Mouse (Mus musculus) heart, adult 11 months (tissue): ENCODE measurements around the gene Syn3.

Experiments
- DNase-seq: peaks from one replicate; pipeline ENCODE4 v3.0.0; 2022

Gene Syn3

DNA sequence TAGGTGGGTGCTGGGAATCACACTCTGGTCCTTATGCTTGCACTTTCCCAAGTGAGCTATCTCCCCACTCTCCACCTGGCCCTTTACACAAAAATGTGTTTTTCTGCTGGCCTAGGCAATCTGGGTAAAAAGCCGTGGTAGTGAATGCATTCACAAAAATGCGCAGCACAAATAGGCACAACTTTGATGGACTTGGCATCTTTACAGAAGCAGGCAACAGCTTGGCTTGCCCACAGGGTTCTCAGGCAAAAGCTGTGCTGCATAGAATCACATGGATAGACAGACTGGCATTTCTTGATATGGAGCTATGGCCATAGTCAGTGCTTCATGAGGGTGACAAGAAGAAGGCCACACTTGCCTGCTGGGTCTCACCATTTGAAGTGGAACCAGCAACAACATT is 419.9 kb downstream of the Syn3 start:
- DNase-seq, result peak; percentile 60

DNA sequence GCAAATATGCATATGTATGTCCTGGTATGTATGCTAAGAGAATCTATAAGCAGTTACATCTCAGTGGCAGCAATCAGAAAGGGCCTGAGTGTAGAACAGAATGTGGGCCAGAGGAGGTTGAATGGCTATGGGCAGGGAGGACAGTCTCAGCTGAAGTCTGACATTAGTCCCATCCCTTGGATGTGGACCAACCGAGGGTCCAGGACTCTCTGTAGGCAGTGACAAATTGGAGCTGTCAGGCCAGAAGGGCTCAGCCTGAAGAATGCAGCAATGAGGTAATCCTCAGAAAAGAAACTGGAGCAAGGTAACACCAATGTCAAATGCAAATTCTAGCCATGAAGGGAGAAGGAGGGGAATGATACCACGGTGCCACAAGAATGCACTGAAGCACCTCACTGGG is 421.4 kb downstream of the Syn3 start:
- peak; percentile 44 for DNase-seq

DNA sequence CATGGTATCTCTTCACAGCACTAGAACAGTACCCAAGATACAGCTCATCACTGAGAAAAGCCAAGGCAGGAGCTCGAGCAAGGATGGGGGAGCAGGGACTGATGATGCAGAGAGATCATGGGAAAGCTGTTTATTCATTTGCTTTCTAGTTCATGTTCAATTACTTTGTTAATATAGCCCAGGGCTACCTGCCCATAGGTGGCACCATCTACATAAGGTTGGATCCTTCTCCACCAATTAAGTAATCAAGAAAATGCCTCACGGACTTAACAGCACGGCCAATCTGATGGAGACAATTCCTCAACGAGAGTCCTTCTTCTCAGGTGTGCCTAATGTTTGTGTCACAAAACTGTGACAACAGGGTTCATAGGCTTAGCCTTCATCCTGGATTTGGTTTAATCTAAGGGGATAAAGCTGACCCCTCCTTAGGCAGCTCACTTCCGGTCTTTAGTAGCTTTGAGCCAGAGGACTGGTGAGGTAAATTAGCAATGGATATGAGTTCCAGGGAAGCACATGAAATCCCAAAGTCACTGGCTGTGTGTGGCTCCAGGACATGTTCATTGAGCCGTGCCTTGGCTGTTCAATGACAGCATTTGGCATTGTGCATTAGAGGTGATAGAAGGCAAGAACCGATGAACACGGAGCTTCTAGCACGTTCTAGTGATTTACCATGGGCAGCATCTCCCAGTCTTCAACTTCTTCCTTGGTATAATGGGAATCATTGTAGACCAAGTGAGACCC is 423.6 kb downstream of the Syn3 start:
- DNase-seq, result peak; percentile 87

DNA sequence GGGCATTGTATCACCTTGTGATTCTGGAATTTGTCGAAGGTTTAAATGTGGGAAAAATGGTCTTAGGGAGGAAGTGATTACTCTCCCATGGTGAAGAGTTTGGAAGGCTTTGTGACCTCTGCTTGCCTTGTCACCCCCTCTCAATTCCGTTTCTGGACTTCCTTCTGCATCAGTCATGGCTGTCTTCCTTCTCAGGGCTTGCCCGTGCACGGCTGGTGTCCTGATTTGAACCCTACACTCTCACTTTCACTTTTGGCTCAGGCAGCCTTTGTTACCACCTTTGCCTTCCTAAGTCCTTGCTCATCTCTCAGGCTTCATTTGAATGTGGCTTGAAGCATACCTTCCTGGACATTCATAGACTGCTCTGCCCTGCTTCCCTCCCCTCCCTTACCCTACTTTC is 424.6 kb downstream of the Syn3 start:
- DNase-seq, result peak; percentile 70

DNA sequence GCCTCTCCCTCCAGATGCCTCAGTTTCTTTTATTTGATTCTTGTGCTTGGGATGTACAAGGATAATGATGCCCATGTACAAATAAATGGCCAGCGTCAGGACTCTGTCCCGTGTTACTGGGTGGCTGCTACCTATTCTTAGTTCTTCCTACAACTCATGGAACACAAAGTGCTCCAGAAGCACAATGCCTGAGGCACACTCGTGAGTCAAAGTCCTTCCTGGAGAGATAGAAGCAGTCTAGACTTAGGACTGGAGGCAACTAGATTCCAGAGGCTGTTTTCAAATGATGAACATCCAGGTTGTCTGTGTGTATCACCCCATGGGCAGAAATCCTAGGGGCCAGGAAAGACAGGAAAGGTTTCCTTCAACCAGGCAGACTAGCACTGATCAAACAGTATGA is 427.9 kb downstream of the Syn3 start:
- DNase-seq, result peak; percentile 70

DNA sequence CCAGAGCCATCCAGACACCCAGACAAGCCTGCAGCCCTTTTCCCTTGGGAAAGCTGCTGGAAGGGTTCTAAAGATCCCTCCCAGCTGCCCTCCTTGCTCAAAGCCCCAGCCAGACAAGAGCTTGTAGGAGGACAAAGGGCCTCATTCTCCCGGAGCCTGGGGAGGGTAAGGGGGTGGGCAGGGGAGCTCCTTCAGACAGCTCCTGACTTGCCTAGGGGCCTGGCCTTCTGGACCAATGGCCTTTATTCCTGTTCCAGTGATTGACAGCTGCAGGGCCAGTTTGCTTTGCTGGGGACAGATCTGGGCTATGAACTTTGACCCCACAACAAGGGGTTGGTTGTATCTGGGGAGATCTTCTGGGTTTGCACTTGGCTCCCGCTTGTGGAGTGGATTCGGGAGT is 429.4 kb downstream of the Syn3 start:
- DNase-seq, result peak; percentile 90

DNA sequence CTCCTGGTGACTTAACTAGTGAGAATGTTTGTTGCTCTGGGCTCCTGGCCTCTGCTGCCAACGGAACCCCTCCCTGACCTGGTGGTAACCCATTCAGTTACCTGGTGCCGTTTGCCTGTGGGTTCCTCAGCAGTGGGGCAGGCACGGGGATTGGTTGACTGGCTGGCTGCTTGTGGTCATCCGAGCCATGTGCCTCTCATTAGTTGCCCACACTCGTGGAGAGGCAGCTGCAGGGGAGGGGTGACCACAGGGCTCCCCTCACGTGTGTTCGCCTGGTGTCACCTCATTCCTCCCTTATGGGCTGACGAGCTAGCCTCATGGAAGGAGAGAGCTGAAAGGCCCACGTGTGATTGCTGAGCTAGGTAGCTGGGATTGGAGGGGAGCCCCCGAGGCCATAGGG is 430.8 kb downstream of the Syn3 start:
- DNase-seq, result peak; percentile 91

DNA sequence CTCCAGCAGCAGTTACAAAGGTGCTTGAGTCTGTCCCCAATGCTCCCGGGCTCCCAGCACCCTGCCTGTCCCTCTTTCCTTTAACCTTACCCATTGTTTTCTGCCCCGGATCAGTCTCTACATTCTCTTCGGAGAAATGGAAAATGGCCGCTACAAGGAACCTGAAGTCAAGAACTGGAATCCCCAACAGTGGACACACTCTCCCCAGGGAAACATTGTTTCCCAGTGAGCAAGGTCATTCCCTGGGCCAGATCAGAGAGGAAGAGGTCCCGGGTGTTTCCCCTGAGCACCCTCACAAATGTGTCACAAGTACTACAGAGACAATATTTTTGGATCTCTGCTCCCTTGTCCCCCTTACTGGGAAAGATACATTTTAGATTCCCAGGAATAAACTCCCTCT is 432.0 kb downstream of the Syn3 start:
- peak; percentile 92 for DNase-seq

DNA sequence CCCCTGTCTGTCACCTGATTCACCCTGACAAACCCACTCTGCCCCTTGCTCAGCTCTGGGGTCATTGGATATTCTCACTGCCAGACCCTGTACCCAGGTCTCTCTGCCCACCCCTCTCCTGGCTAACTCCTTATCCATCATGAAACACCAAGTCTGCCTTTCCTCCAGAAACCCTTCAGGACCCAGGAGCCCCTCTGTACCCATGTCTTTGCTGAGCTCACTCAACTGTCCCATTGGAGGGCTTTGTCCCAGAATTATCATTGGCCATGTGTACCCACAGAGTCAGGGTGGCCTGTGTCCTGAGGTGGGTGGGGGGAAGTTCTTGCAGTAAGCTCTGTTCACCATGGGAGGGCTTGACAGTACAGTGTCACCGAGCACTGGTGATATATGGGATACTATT is 433.0 kb downstream of the Syn3 start:
- peak; percentile 93 for DNase-seq

DNA sequence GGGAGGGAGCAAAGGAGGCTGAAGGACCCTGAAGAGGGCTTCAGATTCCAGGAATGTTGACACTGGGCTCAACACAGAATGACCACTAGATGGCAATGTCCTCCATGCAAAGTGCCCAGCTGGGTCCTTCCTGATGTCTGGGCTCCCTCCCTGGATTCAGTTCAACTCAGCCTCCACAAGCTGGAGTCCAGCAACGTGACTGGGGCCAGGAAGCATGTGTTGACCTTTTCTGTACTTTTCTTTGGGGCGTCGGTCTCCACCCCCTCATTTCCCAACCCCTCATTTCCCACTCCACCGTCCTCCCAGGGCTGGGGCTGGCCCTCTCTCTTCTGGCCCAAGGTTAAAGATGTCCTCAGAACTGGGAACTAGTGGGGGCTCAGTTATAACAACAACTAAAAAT is 433.8 kb downstream of the Syn3 start:
- peak; percentile 99 for DNase-seq

DNA sequence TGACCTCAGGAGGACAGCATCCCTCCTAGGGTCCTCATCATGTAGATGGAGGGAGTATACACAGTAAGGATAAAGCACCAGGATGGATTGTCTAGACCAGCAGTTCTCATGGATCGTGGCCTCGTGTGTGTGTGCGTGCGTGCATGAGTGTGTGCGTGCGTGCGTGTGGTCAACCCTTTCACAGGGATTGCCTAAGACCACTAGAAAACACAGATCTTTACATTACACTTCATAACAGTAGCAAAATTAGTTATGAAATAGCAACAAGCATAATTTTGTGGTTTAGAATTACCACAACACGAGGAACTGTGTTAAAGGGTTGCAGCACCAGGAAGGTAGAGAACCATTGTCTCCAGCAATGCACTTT is 435.7 kb downstream of the Syn3 start:
- no peak for DNase-seq

DNA sequence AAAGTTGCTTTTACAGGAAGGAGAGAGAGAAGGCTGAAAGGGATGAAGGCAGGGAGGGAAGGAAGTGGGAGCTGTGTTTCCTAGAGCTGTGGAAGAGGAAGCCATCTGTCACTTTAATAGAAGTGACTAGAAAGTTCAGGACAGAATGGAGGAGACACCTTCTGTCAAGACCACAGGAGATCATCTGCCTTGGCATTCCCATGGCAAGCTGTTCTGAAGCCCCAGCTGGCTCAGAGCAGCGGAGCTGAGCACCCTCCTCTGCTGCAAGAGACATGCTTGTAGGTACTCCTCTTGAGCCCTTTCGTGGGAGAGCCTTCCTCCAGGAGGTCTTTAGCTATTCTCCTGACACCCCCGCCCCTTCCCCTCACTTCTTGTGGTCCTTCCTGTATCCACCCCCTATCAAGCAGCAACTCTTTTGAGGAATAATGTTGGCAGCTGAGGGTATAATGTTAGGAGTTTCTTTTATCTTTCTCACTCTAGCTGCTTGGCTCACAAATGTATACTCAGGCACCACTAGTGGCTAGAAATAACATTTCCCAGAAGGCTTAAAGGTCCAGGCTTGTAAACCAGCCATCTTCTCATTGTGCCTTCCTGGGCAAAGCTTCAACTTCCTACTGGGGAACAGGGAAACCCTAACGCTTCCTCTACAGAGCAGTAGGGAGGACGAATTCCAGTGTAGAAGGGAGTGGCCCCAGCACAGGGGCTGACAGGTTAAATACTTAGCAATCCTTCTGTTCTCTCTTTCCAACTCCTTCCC is 436.3 kb downstream of the Syn3 start:
- DNase-seq, result peak; percentile 86

DNA sequence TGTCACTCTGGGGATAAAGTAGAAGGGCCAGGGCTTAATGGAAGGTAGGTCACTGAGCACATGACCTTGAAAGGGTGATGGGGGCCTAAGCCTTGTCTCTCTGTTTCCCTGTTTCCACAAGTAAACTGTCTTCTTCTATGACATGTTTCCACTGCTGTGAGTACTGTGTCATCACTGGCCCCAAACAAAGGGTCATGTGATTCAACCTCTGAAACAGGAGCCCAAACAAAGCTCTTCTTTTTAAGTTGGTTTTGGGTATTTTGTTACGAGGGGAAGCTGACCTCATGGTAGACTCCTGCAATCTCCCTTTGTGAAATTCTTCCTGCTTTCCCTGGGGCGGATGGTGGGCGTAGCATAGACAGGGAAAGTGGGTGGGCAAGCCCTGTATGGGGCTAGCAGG is 438.4 kb downstream of the Syn3 start:
- peak; percentile 49 for DNase-seq

DNA sequence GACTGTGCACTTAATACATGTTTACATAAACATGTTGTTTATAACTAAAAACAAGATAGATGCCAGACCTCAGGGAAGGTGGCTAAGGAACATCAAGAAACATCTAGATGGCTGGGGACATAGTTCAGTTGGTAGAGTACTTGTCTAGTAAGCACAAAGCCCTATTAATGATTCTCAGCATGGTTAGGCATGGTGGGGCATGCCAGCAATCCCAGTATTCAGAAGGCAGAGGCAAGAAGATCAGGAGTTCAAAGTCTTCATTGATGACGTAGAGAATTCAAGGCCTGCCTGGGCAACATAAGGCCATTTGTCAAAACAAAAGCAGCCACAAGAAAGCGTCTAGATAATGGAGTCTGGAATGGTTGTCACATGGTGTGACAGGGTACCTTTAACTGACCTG is 441.0 kb downstream of the Syn3 start:
- no peak for DNase-seq

DNA sequence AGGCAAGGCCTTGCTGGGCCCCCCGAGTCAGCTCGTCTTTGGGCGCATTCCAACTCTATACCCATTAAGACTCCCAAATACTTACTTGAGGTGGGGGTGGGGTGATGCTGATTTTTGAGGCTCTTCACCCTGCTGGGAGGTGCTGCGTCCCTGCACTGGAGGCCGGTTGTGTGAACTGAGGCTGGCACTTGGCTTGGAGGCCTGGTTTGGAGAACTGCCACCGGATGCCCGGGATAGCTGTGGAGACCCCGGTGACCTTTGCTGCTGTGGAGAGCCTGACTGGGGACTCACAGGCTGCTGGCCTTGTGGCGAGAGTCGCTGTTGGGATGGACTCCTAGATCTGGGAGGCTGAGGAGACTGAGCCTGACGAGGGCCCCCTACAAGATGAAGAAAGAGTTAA is 441.4 kb downstream of the Syn3 start:
- DNase-seq, result peak; percentile 93

DNA sequence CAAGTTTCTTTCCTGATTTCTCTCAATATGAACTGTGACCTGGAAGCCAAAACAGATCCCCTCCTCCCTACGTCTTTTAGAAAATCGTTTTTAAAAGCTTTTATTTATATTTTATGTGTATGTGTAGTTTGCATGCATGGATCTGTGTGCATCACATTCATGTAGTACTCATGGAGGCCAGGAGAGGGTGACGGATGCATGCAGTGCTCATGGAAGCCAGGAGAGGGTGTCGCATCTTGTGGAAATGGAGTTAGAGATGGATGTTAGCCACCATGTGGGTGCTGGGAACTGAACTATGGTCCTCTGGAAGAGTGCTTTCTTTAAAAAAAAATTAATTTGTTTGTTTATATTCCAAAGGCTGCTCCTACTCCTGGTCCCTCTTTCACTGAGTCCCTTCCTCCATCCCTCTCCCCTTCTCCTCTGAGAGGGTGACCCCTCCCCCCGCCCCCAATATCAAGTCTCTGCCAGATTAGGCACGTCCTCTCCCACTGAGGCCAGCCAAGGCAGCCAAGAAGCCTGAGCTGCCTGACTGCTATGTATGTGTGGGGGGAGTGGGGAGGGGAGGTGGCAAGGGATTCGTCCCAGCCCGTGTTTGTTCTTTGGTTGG is 442.3 kb downstream of the Syn3 start:
- peak; percentile 70 for DNase-seq

DNA sequence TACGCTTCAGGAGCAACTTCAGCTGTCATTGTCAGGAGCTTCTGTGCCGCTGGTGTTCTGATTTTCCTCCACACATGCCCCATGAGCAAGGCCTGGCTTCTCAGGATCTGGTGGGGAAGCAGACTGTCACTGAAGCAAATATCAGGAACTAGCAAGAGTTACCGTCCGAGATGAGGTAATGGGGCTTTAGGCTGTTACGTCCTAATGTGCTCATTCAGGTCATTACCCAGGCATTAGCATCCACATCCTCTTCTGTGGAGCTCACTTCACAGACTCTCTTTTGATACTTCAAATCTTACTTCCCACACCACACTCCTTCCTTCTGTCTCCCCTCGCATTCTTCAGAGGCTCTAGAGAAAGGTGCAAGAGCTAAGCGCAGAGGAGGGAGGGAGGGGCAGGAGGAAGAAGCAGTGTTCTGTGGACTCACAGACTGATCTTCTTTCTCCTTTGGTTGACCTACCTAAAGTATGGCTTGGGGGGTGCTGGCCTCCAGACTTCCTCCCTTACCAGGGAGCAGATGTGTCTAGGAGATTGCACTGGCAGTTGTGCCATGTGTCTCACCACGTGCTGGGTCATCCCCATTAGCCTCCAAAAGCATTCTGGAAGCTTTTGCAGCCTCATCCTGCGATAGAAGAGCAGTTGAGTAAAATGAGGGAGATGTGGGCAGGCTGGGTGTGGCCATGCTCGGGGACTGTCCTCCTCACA is 445.7 kb downstream of the Syn3 start:
- peak; percentile 52 for DNase-seq

DNA sequence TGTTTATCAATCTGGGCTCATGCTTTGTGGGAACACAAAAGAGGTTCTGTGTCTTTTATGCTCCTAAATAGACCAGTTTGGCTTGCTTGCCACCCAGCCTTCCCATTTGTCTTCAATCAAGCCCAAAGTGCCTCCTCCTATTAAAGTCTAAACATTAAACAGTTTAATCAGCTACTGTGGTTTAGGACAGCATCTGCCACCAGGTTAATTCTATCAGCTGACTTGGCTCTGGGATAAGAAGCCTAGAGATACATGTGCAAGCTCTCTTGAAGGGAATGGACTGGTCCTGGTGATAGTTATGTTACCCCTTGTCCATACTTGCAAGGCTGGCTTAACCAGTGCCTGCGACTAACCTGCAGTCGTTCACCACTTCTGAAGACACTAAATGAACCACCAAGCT is 448.2 kb downstream of the Syn3 start:
- peak; percentile 72 for DNase-seq

DNA sequence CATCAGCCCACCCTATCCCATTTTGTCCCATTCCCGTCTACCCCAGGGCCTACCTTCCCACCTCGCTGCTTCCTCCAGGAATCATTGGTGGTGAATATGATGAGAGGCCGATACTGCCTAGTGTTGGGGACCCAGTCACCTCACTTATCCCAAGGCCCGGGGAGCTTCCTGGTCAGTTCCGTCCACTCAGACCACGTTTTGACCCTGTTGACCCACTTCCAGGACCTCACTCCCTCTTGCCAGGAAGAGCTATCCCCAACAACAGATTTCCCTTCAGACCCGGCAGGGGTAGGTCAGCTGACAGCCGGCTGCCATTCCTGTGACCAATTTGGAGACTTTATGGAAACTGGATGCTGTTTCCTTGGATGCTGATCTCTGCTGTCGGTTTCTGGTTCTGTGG is 450.9 kb downstream of the Syn3 start:
- DNase-seq, result peak; percentile 80

DNA sequence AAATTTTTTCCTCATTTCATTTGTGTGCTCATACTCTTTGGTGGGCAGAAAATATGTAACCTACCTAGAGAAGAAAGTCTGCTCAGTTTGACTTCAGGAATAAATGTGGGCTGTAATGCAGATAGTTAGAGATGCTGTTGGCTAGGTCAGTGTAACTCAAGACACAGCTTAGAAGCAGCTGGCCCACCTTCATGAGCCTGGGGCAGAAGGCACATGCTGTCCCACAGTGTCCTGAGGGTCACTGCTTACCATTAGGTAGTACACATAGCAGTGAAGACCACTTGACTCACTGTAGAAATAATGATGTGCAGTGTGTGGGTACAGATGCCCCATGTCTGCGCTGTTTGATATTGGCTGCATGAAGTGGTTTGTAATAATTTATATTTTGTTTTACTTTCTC is 452.3 kb downstream of the Syn3 start:
- DNase-seq, result no peak

DNA sequence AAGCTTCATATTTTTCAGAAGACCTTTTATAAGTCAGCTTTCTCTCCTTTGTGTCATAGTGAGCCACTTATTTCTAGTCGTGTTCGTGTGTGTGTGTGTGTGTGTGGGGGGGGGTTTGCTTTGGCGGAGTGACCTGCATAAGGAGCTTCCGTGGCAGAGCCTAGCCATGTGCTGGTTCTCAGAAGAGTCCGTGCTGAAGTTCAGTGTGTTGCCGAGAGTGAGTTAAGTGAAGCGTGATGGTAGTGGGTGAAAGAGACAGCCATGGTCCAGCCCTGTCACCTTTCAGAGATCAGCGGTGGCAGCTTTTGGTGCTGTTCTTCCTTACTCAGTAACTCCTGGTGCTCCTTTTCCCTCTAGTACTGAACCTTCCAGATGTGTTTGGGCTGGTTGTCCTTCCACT is 454.6 kb downstream of the Syn3 start:
- DNase-seq, result peak; percentile 50

DNA sequence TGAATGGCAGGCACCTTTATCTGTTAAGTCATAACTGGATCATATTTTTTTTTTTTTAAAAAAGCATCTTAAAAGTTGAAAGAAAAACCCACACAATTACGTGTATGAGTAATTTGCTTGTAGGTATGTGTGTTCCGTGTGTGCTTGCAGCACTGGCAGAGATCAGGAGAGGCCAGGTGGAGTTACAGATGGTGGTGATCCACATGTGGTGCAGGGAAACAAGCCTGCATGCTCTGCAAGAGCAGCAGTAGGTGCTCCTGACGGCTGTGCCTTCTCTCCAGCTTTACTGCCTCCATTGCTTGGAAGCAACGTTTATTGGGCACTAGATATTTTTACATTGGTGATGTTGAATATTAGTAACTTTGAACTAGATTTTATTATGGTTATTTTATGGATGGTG is 455.0 kb downstream of the Syn3 start:
- DNase-seq, result peak; percentile 31

DNA sequence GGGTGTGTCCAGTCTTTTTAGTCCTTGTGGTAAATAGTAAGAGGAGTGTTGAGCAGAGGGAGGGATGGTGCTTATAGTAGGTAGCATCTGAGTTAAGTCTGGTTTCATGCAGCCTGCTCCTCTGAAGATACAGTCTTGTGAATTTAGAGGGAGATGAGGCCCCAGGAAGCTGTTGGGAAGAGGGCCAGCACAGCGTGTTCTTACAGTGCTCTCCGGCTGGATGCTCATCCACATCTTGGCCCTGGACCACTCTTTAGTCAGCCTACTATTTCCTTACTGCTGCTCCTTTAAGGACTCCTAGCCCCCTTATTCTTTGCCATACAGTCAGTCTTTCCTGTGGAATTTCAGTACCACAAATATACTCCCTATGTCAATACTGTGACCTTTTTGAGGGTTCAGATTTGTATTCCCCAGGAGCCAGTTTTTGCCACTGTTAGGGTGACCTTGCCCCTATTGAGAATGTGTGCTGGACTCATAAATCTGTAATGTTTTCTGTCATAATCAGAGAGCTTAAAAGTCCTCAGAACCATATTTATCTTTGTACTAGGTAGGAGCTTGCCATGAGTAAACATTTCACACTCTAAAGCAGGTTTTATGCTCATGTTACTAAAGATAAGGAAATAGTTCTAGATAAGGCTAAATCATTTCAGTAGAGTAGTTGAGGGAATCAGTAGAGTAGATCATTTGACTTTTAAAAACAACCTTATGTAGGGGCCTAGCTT is 464.5 kb downstream of the Syn3 start:
- peak; percentile 87 for DNase-seq
